Mouse (Mus musculus) testis, adult 2 months (tissue): ENCODE results near the gene Npepps. TPM values are rescaled to one million over a fixed set of nuclear protein-coding genes. Genes with fewer than 3 reads are reported as not detected.

Experiments used
- H3K27ac ChIP-seq: fragments of 200-500 bp; 2 replicates; pipeline ENCODE4 v1.5.1; 2012; ENCODE audit warnings: low read depth, low read length; ENCODE audit not compliant: control insufficient read depth, insufficient read depth
- H3K27me3 ChIP-seq: fragments of 200-500 bp; 2 replicates; pipeline ENCODE4 v1.6.1; 2012; ENCODE audit warnings: mild to moderate bottlenecking, low read length, moderate library complexity; ENCODE audit not compliant: control insufficient read depth, insufficient read depth
- H3K36me3 ChIP-seq: fragments of 200-500 bp; 2 replicates; pipeline ENCODE4 v1.6.1; 2012; ENCODE audit warnings: mild to moderate bottlenecking, low read length; ENCODE audit not compliant: control insufficient read depth, insufficient read depth
- H3K4me1 ChIP-seq: fragments of 200-500 bp; 2 replicates; pipeline ENCODE4 v1.6.1; 2012; ENCODE audit warnings: low read length; ENCODE audit not compliant: control insufficient read depth, insufficient read depth
- H3K4me3 ChIP-seq: fragments of 200-500 bp; 2 replicates; pipeline ENCODE4 v1.5.1; 2012; ENCODE audit warnings: low read depth, mild to moderate bottlenecking, low read length, moderate library complexity, mixed read lengths; ENCODE audit not compliant: control insufficient read depth
- CTCF ChIP-seq: fragments of 200-500 bp; IDR thresholded peaks from 2 replicates; pipeline ENCODE4 v1.5.1; 2012; ENCODE audit warnings: low read depth, mild to moderate bottlenecking, inconsistent platforms, low read length, moderate library complexity; ENCODE audit not compliant: control insufficient read depth, insufficient read depth, insufficient replicate concordance
- POLR2A ChIP-seq: fragments of 200-500 bp; IDR thresholded peaks from 2 replicates; pipeline ENCODE4 v1.6.1; 2012; ENCODE audit warnings: low read depth, mild to moderate bottlenecking, inconsistent platforms, low read length, moderate library complexity; ENCODE audit not compliant: control insufficient read depth
- polyA plus RNA-seq: library from polyadenylated mRNA; depleted of rRNA; stranded (reverse); fragments of >200 nt; gene quantifications from 2 replicates; pipeline ENCODE4 v1.2.3, GENCODE M21; 2012

Gene Npepps
- polyA plus RNA-seq, 1 experiment = 50.1 TPM

GRCm38 (mm10) chr11:97232436-97232835 lies 48.0 kb downstream of the Npepps start:
- H3K27ac ChIP-seq = no peak overlapping the region
- H3K36me3 ChIP-seq = peaks cover 1% of the 10 kb centered on the region

DNA sequence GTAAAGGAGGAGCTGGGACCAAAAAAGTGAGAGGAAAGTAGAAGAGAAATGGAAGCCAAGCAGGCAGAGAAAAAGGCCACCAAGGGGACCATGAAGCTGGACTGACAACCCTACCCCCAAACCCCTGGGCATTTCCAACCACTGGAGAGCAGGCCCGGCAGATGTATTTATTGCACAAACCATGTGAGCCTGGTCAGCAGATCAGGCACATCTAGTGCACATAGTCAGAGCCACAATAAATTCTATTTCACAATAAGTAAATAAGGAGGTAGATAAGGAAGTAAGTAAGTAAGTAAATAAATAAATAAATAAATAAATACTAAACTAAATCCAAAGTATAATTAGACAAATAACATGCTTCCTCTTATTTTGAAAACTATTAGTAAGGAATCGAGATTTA lies 51.0 kb downstream of the Npepps start:
- no peak overlapping the region for H3K27ac ChIP-seq
- TF ChIP-seq POLR2A (no peak), CTCF (no peak)
- H3K4me3 ChIP-seq = no peak overlapping the region
- no peaks in the 10 kb centered on the region for H3K4me1 ChIP-seq
- peaks cover 1% of the 10 kb centered on the region for H3K36me3 ChIP-seq
- no peaks in the 10 kb centered on the region for H3K27me3 ChIP-seq

More at GRCm38 (mm10) chr11:97232436-97232835, 48.0 kb downstream of the Npepps start:
- Histone ChIP-seq H3K4me3 (no peak overlapping the region), H3K27me3 (no peaks in the 10 kb centered on the region), H3K4me1 (no peaks in the 10 kb centered on the region)
- no peak for TF ChIP-seq CTCF
- TF ChIP-seq POLR2A = no peak

DNA sequence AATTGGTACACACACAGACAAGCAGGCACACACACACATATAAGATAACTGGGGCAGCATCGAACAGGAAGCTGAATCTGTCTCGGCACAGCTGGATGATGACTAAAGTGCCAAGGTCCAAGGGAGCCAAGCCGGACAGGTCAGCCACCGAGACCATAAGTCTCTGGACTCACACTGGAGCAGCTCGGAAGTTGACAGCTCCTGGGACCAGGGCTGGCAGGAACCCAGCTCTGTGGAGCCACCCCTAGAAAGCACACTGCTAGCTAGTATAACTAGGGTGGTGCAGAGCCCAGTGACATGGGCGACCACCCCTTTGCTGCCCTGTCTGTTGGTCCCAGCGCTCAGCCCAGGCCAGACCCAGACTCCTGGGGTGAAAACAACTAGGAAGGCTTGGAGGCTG lies 51.5 kb downstream of the Npepps start:
- Histone ChIP-seq H3K36me3 (peaks cover 1% of the 10 kb centered on the region), H3K4me1 (no peaks in the 10 kb centered on the region), H3K27me3 (no peaks in the 10 kb centered on the region), H3K4me3 (no peak overlapping the region), H3K27ac (no peak overlapping the region)
- TF ChIP-seq POLR2A (no peak), CTCF (no peak)

DNA sequence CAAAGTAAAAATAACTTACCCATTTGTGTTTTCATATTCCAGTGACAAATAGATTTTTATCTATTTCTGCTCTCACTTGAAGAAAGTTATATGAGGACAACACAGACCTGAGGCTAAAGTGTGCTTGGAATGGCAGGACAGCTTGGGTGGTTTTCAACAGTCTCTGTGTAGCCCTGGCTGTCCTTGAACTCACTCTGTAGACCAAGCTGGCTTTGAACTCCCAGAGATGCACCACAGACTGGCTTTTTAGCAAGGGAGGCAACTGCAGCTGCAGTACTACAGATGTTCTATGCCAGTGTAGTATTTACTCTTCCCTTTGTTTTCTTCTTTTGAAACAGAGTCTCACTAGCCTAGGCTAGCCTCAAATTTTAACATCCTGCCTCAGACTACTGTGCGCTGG lies 54.3 kb downstream of the Npepps start:
- no peaks in the 10 kb centered on the region for H3K27me3 ChIP-seq
- no peak overlapping the region for H3K27ac ChIP-seq
- TF ChIP-seq CTCF = no peak
- H3K36me3 ChIP-seq = peaks cover 2% of the 10 kb centered on the region
- H3K4me1 ChIP-seq = no peaks in the 10 kb centered on the region
- H3K4me3 ChIP-seq = no peak overlapping the region

GRCm38 (mm10) chr11:97223485-97223884 lies 57.0 kb downstream of the Npepps start:
- H3K36me3 ChIP-seq = peaks cover 1% of the 10 kb centered on the region; the same call in 1 of the 2 replicates
- H3K4me3 ChIP-seq = no peak overlapping the region
- TF ChIP-seq CTCF = no peak
- no peak for TF ChIP-seq POLR2A
- H3K27me3 ChIP-seq = no peaks in the 10 kb centered on the region
- H3K27ac ChIP-seq = no peak overlapping the region
- no peaks in the 10 kb centered on the region for H3K4me1 ChIP-seq

GRCm38 (mm10) chr11:97221611-97222010 lies 58.8 kb downstream of the Npepps start:
- Histone ChIP-seq H3K36me3 (peaks cover 1% of the 10 kb centered on the region; the same call in 1 of the 2 replicates), H3K4me1 (no peaks in the 10 kb centered on the region), H3K4me3 (no peak overlapping the region), H3K27ac (no peak overlapping the region), H3K27me3 (no peaks in the 10 kb centered on the region)
- TF ChIP-seq POLR2A (no peak), CTCF (no peak)

DNA sequence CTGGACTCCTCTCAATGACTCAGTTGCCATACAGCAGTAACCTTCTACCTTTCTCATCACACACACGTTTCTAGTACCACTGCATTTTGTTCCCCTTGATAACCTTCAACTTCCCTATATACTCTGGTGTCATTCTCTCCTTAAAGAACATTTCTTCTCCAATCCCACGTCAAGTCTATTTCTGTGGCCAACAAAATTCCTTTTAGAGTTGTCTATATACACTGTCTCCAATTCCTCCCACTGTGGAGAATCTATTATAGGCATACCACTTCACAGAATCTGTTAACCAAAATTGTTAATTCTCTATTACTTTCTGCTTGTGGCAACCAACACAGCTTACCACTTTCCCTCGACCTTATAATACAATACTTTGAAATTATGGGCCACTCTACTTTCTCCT lies 60.2 kb downstream of the Npepps start:
- Histone ChIP-seq H3K4me3 (no peak overlapping the region), H3K27me3 (no peaks in the 10 kb centered on the region), H3K36me3 (peaks cover 1% of the 10 kb centered on the region; the same call in 1 of the 2 replicates), H3K4me1 (no peaks in the 10 kb centered on the region), H3K27ac (no peak overlapping the region)
- no peak for TF ChIP-seq CTCF
- TF ChIP-seq POLR2A = no peak

GRCm38 (mm10) chr11:97214411-97214810 lies 66.0 kb downstream of the Npepps start:
- TF ChIP-seq CTCF (no peak), POLR2A (no peak)
- Histone ChIP-seq H3K27ac (no peak overlapping the region), H3K4me1 (no peaks in the 10 kb centered on the region), H3K4me3 (no peak overlapping the region), H3K27me3 (no peaks in the 10 kb centered on the region), H3K36me3 (peaks cover 3% of the 10 kb centered on the region)
